9 mouse cellular contexts compared by ENCODE assay signal in the genomic region with DNA sequence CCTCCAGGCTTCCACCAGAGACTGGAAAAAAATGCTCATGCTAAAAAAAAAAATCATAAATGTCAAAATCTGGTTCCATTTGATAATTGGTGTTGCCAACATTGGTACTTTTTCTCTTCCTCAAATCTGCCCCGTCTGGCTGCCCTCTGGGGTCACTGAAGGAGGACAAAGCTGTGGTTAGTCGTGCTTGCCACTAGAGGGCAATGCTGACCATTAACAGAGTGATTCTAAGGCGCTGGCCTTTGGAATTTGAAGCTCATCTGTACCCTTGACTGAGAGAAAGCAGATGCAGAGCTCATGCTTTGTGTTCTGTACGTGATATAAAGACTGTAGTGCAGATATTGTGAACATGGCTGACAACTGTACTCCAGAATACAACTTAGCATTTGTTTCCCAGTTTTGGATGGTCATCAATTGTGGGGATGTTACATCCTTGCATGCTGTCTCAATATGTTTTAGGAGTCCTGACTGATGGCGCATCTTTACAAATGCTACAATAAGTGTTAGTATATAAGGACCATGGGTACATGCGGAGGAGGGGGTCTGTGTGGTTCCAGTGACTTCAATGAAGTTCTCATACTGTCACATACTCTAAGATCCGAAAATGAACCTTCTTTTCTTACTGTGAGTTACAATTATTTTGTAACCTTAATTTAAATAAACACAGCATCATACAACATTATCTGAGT.
DNase-seq lines count a peak whose midpoint lies in the region; ATAC-seq and TF ChIP-seq lines count a peak whose summit lies in the region.
"Had no signal": no experiment of that assay in that cellular context is flagged by ENCODE, and none has a peak within 500 bp of the region (broad histone marks: within the 10 kb centered on the region; RNA-seq: fewer than 3 reads in every experiment).

No protein-coding gene starts in this region.

- no peak overlapping the region for H3K9ac ChIP-seq in intestine, postnatal 0 days (ENCODE audit: low read depth, low read length)
- H3K9ac ChIP-seq in midbrain, embryonic 15.5 days, result no peak overlapping the region
- H3K9ac ChIP-seq: liver, embryonic 15.5 days had no signal

- no peak for ATAC-seq in intestine, postnatal 0 days
- ATAC-seq in midbrain, embryonic 15.5 days (replicated peaks), result peak; percentile 94

- no peaks in the 10 kb centered on the region for H3K9me3 ChIP-seq in intestine, postnatal 0 days (ENCODE audit: control insufficient read depth)
- no peaks in the 10 kb centered on the region for H3K9me3 ChIP-seq in midbrain, embryonic 15.5 days
- H3K9me3 ChIP-seq: liver, embryonic 15.5 days had no signal

- no peak overlapping the region for H3K4me2 ChIP-seq in intestine, postnatal 0 days (replicated peaks; ENCODE audit: low read depth)
- H3K4me2 ChIP-seq in midbrain, embryonic 15.5 days, result no peak overlapping the region
- H3K4me2 ChIP-seq: liver, embryonic 15.5 days had no signal

- DNase-seq in right cerebral cortex, adult 18-20 months, result peak; percentile 29
- DNase-seq in right cerebral cortex, postnatal 14 days, result no peak
- peak; percentile 18 for DNase-seq in cerebellum, adult 9-10 months
- DNase-seq in frontal cortex, postnatal 36 days (ENCODE audit: low spot score in 2 of 2), result peak; percentile 19 to 45
- peak; percentile 24 to 27 for DNase-seq in left cerebral cortex, postnatal 36 days (ENCODE audit: low spot score in 2 of 2)
- DNase-seq in testis, postnatal 10 days (ENCODE audit: low spot score), result peak; percentile 54

- intact Hi-C loops in left cerebral cortex, postnatal 36 days (cut with DNase I), result loop anchor here (5.0 to 10.0 kb wide), 4 partner anchors 106 to 726 kb away; no protein-coding TSS in a partner anchor

- H3K4me1 ChIP-seq in intestine, postnatal 0 days (replicated peaks; ENCODE audit: control insufficient read depth, insufficient read depth, low read length), result no peaks in the 10 kb centered on the region
- H3K4me1 ChIP-seq in midbrain, embryonic 15.5 days, result peaks cover 3% of the 10 kb centered on the region; the same call in 1 of the 2 replicates
- H3K4me1 ChIP-seq: liver, embryonic 15.5 days had no signal

- 37% methylated on average over 7 of the region's 7 CpGs for WGBS in intestine, postnatal 0 days
- 38% methylated on average over 7 of the region's 7 CpGs for WGBS in midbrain, embryonic 15.5 days

- H3K27me3 ChIP-seq in intestine, postnatal 0 days (replicated peaks; ENCODE audit: control insufficient read depth, insufficient read depth, low read length), result no peaks in the 10 kb centered on the region
- no peaks in the 10 kb centered on the region for H3K27me3 ChIP-seq in midbrain, embryonic 15.5 days (replicated peaks)
- H3K27me3 ChIP-seq: liver, embryonic 15.5 days had no signal

- H3K36me3 ChIP-seq in intestine, postnatal 0 days (ENCODE audit: control insufficient read depth, insufficient read depth), result no peaks in the 10 kb centered on the region
- no peaks in the 10 kb centered on the region for H3K36me3 ChIP-seq in midbrain, embryonic 15.5 days (replicated peaks)
- H3K36me3 ChIP-seq: liver, embryonic 15.5 days had no signal

- no peak overlapping the region for H3K4me3 ChIP-seq in intestine, postnatal 0 days (ENCODE audit: low read depth, low read length)
- no peak overlapping the region for H3K4me3 ChIP-seq in midbrain, embryonic 15.5 days
- H3K4me3 ChIP-seq: liver, embryonic 15.5 days had no signal

- peak; percentile 92 for TF ChIP-seq CTCF in intestine, postnatal 0 days (IDR thresholded peaks at IDR 0.05; ENCODE audit: low read depth)

- no peak overlapping the region for H3K27ac ChIP-seq in intestine, postnatal 0 days (ENCODE audit: low read depth, low read length)
- no peak overlapping the region for H3K27ac ChIP-seq in midbrain, embryonic 15.5 days
- H3K27ac ChIP-seq: liver, embryonic 15.5 days had no signal
